ENCODE assay signal across 8 mouse cellular contexts in genomic region chr10:63089758-63090571, GRCm38 (mm10). TPM values are rescaled to one million over a fixed set of nuclear protein-coding genes. Genes with fewer than 3 reads are reported as not detected.
DNase-seq lines count a peak whose midpoint lies in the region; ATAC-seq lines count a peak whose summit lies in the region.

No protein-coding gene starts in this region.

- peak overlapping the region; percentile 32 to 34 for H3K4me3 ChIP-seq in heart, embryonic 14.5 days (ENCODE audit: control insufficient read depth in 1 of 2, insufficient read depth in 1 of 2, low read depth in 1 of 2, low read length in 2 of 2)
- peak overlapping the region; percentile 48 for H3K4me3 ChIP-seq in heart, embryonic 16.5 days (ENCODE audit: low read length)
- no peak overlapping the region for H3K4me3 ChIP-seq in liver, embryonic 13.5 days (replicated peaks)

- no peak overlapping the region for H3K27ac ChIP-seq in heart, embryonic 14.5 days (replicated peaks in 1 of 2; ENCODE audit: control insufficient read depth in 1 of 2, insufficient read depth in 1 of 2, low read depth in 2 of 2, low read length in 2 of 2)
- no peak overlapping the region for H3K27ac ChIP-seq in heart, embryonic 16.5 days (ENCODE audit: low read length)
- no peak overlapping the region for H3K27ac ChIP-seq in liver, embryonic 13.5 days

- DNase-seq in heart, postnatal 36 days = no peak
- DNase-seq in thymus, postnatal 14 days = peak; percentile 8
- DNase-seq in thymus, postnatal 25 days = no peak
- no peak for DNase-seq in liver, embryonic 13.5 days
- DNase-seq in telencephalon, adult 2 months (ENCODE audit: low read depth, low spot score) = peak; percentile 9
- no peak for DNase-seq in thymus, postnatal 36 days

- intact Hi-C loops in heart, postnatal 36 days (cut with DNase I) = no loop called here

- ATAC-seq in heart, embryonic 14.5 days (ENCODE audit: insufficient number of reproducible peaks, insufficient read depth, low FRiP score, low read depth) = no peak
- ATAC-seq in heart, embryonic 16.5 days (replicated peaks; ENCODE audit: extremely low read depth, insufficient read depth, low FRiP score) = no peak; the same call in 1 of the 2 replicates
- no peak for ATAC-seq in liver, embryonic 13.5 days (ENCODE audit: low read depth)

- peaks cover 5 to 10% of the 10 kb centered on the region in 2 experiments; a peak in 3 of 4 replicates for H3K4me1 ChIP-seq in heart, embryonic 14.5 days (ENCODE audit: control insufficient read depth in 2 of 2, insufficient read depth in 2 of 2, low read length in 2 of 2)
- H3K4me1 ChIP-seq in heart, embryonic 16.5 days (ENCODE audit: control insufficient read depth, insufficient read depth, low read length) = peaks cover 8% of the 10 kb centered on the region
- H3K4me1 ChIP-seq in liver, embryonic 13.5 days (replicated peaks) = peaks cover 12% of the 10 kb centered on the region

- no peaks in the 10 kb centered on the region for H3K36me3 ChIP-seq in heart, embryonic 14.5 days (ENCODE audit: control insufficient read depth, insufficient read depth, low read length)
- H3K36me3 ChIP-seq in heart, embryonic 16.5 days (ENCODE audit: control insufficient read depth, insufficient read depth) = no peaks in the 10 kb centered on the region
- H3K36me3 ChIP-seq in liver, embryonic 13.5 days = no peaks in the 10 kb centered on the region

- peak overlapping the region; percentile 3 for H3K9ac ChIP-seq in heart, embryonic 14.5 days (ENCODE audit: low read length)
- peak overlapping the region; percentile 59 for H3K9ac ChIP-seq in heart, embryonic 16.5 days (ENCODE audit: low read length)
- no peak overlapping the region for H3K9ac ChIP-seq in liver, embryonic 13.5 days

- peaks cover 3% of the 10 kb centered on the region; the same call in 1 of the 2 replicates for H3K27me3 ChIP-seq in heart, embryonic 14.5 days (ENCODE audit: control insufficient read depth, insufficient read depth, low read length)
- no peaks in the 10 kb centered on the region; the same call in 1 of the 2 replicates for H3K27me3 ChIP-seq in heart, embryonic 16.5 days (ENCODE audit: control insufficient read depth, insufficient read depth, low read length)
- peaks cover 25% of the 10 kb centered on the region for H3K27me3 ChIP-seq in liver, embryonic 13.5 days

- whole genome bisulfite sequencing in heart, embryonic 14.5 days = 6% methylated on average over 26 of the region's 26 CpGs
- WGBS in heart, embryonic 16.5 days = 7% methylated on average over 26 of the region's 26 CpGs
- WGBS in liver, embryonic 13.5 days (ENCODE audit: insufficient replicate concordance) = 11% methylated on average over 26 of the region's 26 CpGs

- no peaks in the 10 kb centered on the region for H3K9me3 ChIP-seq in heart, embryonic 14.5 days (ENCODE audit: control insufficient read depth, low read length)
- H3K9me3 ChIP-seq in heart, embryonic 16.5 days (replicated peaks; ENCODE audit: control insufficient read depth, low read length) = no peaks in the 10 kb centered on the region
- no peaks in the 10 kb centered on the region for H3K9me3 ChIP-seq in liver, embryonic 13.5 days (replicated peaks)

- H3K4me2 ChIP-seq in heart, embryonic 14.5 days (ENCODE audit: low read length) = peak overlapping the region; percentile 70
- H3K4me2 ChIP-seq in heart, embryonic 16.5 days (ENCODE audit: low read depth, low read length) = peak overlapping the region; percentile 77
- H3K4me2 ChIP-seq in liver, embryonic 13.5 days = peak overlapping the region; percentile 39

RNA-seq across cellular contexts. Expression of gene Atoh7, which starts 9.5 kb away (rescaled TPM):
- not detected in 2 replicates for polyA plus RNA-seq in heart, embryonic 14.5 days (2014; fragmentation: Nextera tagmentation; extraction: Ambion mirVana)
- total RNA-seq in heart, postnatal 36 days (2021) = not detected
- polyA plus RNA-seq in heart, embryonic 16.5 days (2015; fragmentation: Nextera tagmentation; extraction: Ambion mirVana) = not detected in 2 replicates
- not detected in 2 replicates for polyA plus RNA-seq in liver, embryonic 13.5 days (2015; fragmentation: Nextera tagmentation; extraction: Ambion mirVana)

RNA-seq across cellular contexts. Expression of gene Pbld1, which starts 30.0 kb away (rescaled TPM):
- 0.66 and 0.68 TPM in 2 replicates for polyA plus RNA-seq in heart, embryonic 14.5 days (2014; fragmentation: Nextera tagmentation; extraction: Ambion mirVana)
- total RNA-seq in heart, postnatal 36 days (2021) = 1 to 10 TPM; 1.8 to 2.3 TPM
- 0.51 and 0.72 TPM in 2 replicates for polyA plus RNA-seq in heart, embryonic 16.5 days (2015; fragmentation: Nextera tagmentation; extraction: Ambion mirVana)
- polyA plus RNA-seq in liver, embryonic 13.5 days (2015; fragmentation: Nextera tagmentation; extraction: Ambion mirVana) = 3.0 and 3.1 TPM in 2 replicates

Comparison
In these comparisons a context has a peak if more than half of its experiments do, and no peak if none do; other contexts are left out.
1. DNase-seq: peak in thymus, postnatal 14 days (single experiment) and telencephalon, adult 2 months (single experiment); none in heart, postnatal 36 days (0 of 2), thymus, postnatal 25 days (single experiment), liver, embryonic 13.5 days (single experiment) and thymus, postnatal 36 days (0 of 2).
2. Peak in every context shown above with its lines, with median percentiles within 50 percentile points of each other: H3K4me2 ChIP-seq.